Mouse (Mus musculus): ENCODE results near the gene BC049352.

DNA sequence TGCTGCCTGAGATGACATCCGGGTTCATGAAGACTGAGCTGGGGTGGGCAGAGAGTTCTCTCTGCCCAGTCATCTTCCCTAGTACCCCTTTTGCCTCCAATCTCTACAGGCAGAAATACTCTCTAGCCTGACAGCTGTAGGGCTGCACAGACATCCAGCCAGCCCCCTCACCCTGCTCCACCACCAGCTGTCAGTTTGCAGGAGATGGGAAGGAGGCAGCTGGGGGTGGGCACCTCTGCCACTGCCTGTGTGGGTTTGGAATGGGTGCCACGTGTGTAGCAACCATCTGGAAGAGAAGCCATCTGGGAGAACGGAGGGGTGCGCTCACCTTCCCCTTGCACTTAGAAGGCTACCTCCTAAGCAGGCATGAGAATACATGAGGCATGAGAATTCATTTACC, 3.4 kb downstream of the BC049352 start:
- TF ChIP-seq CTCF (IDR thresholded peaks at IDR 0.05; ENCODE audit: control insufficient read depth, insufficient read depth, insufficient read length) (no peak), MAX (IDR thresholded peaks at IDR 0.05) (no peak)
